Mouse (Mus musculus): ENCODE results near the gene Ssh3. TPM values are rescaled to one million over a fixed set of nuclear protein-coding genes. Genes with fewer than 3 reads are reported as not detected.

Ssh3 gene
- 10 to 100 TPM; 52.3 to 58.2 TPM for total RNA-seq (2021)

DNA sequence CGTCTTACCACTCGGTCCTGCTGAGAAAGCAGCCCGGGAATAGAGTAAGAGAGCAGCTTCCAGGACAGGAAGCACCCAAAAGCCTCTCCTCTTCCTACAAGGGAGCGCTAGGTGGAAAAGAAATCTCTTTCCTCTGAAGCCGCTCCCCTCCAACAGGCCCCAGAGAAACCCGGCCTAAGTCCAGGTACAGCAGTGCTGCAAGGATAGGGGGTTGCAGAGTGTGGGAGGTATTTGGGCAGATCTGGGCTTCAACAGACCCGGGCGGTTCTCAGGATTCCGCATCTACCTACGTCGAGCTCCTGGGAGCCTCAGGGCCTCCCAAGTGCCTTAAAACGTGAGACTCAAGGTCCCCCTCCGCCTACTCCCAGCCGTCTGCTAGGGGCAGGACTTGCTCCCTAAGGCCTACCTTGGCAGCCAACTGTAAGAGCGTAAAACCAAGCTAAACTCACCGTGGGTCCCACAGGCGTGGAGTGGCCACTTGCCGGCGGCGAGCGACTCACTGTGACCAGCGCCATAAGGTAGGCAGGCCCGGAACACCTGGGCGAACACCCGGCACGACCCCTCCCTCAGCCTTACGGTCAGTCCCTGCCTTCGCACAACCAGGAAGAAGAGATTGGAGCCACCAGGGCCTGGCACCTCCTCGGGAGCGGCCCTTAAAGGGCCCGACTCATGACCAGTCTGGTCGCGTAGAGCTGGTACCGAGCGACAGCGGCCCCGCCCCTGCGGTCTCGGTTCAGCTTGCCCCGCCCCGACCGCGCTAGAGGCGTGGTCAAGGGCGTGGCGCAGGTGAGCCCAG, at the start of gene Ssh3:
TSS of gene Ssh3 (minus strand) at position 615 of the 796 bp plus-strand sequence.
- peak; percentile 73 to 77 for DNase-seq (ENCODE audit: low spot score in 2 of 2)
- intact Hi-C loops (cut with DNase I): loop anchor here (1.0 kb wide), 1 partner anchor 15 kb away; the partner anchor contains the start of gene Ankrd13d

DNA sequence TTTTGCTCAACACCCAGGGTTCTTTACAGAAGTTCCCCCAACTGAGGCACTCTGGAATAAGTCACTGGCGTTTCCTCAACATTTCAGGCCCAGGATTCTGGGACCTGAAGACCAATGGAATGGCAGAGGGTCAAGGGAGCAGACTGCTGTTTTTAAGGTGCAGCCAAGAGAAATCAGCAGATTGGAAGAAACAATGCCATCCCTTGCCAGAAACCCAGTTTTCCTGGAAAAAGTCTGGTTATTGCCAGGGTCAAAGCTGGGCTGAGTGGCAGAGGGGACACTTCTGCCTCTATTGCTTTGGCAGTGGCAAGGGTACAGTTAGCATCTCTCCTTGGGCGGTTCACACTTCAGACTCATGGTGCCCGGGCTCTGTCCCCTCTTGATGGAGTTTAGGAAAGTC, 48.2 kb upstream of the Ssh3 start:
- intact Hi-C loops (cut with DNase I): no loop called here
- no peak for DNase-seq (ENCODE audit: low spot score in 2 of 2)

DNA sequence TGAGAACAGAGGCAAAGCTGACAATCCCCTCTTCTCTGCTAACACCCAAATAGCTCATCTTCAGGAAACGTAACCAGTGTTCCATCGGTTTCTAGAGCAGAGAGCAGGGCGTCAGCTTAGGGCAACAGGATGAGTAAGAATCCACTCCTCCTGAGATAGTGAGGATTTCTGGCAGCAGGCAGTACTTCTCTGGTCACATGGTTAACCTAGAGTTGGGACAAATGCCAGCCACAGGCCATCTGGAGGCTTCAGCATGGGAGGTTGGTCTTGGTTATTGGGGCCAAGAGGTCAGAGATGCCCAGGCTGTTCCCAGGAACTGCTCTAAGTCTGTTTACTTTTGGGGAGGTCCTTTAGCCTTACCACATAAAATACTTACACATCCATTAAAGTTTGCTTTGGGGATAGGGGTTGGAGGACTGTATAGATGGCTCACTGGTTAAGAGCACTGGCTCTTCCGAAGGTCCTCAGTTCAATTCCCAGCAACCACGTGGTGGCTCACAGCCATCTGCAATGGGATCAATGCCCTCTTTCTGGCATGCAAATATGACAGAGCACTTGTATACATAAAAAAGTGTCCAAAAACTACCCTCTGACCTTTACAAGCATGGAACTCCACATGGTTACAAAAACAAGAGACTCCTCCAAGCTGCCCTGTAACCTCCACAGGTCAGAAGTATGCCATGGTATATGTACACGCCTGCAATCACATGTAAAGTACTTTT, 46.4 kb upstream of the Ssh3 start:
- DNase-seq (ENCODE audit: low spot score in 2 of 2): no peak
- intact Hi-C loops (cut with DNase I): no loop called here

DNA sequence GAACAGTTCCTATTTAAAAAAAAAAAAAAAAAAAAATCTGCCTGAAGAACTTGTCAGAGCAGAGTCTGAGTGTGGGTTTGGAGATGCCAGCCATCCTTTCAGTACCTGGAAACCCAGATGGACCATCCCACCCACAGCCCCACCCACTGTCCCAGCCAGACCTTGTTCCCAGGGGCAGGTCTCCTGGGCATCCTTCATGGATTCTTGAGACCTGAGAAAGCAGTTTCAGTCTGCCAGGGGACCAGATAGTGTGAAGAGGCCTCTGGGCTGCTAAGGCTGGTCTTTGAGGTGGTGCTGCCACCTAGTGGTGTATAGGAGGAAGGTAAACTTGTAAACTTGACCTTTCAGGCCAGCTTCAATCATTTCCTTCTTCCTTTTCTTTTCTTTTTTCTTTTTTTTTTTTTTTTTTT, 40.8 kb upstream of the Ssh3 start:
- intact Hi-C loops (cut with DNase I): loop anchor here (1.0 to 10.0 kb wide), 2 partner anchors 52 to 295 kb away; partner anchors contain the start of gene Ndufv1

DNA sequence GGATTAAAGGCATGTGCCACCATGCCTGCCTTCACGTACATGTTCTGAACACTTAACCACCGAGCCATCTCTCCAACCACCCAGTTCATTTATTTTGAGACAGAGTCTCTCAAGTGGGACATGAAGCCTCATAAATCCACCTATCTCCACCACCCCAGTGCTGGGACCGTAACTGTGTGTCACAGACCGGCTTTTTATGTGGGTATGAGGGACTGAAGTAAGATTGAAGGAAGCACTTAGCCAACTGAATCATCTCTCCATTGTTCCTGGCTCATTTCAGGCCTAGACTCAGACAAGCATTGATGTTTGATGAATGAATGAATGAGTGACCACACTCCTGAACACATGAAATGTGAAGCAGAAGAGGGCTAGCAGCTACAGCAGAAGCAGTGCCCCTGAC, 40.3 kb upstream of the Ssh3 start:
- intact Hi-C loops (cut with DNase I): loop anchor here (10.0 kb wide), 1 partner anchor 295 kb away; the partner anchor contains the start of gene Ndufv1
- no peak for DNase-seq (ENCODE audit: low spot score in 2 of 2)

More for the DNA sequence above, 40.8 kb upstream of the Ssh3 start:
- peak; percentile 55 to 59 for DNase-seq (ENCODE audit: low spot score in 2 of 2)

DNA sequence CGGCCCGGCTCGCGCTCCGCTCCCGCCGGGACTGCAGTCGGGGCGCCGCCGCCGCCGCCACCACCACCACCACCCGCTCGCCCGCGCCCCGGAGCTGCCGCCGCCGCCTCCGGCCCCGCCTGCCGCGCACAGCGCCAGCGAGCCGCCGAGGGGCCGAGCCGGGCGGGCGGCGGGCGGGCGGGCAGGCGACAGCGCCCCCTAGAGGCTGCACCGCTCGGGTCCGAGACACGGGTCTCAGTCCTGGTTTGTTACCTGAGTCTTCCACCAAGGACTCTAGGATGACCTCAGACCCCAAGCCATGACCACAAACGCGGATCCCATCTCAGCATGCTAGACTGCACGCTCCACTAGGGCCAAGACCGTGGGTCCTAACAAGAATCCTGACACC, 37.2 kb upstream of the Ssh3 start, which contains the start of gene Grk2:
TSS of gene Grk2 (minus strand) at position 33 of the 388 bp plus-strand sequence.
- intact Hi-C loops (cut with DNase I): loop anchor here (1.0 to 10.0 kb wide), 2 partner anchors 49 to 291 kb away; partner anchors contain the start of gene Ndufv1

DNA sequence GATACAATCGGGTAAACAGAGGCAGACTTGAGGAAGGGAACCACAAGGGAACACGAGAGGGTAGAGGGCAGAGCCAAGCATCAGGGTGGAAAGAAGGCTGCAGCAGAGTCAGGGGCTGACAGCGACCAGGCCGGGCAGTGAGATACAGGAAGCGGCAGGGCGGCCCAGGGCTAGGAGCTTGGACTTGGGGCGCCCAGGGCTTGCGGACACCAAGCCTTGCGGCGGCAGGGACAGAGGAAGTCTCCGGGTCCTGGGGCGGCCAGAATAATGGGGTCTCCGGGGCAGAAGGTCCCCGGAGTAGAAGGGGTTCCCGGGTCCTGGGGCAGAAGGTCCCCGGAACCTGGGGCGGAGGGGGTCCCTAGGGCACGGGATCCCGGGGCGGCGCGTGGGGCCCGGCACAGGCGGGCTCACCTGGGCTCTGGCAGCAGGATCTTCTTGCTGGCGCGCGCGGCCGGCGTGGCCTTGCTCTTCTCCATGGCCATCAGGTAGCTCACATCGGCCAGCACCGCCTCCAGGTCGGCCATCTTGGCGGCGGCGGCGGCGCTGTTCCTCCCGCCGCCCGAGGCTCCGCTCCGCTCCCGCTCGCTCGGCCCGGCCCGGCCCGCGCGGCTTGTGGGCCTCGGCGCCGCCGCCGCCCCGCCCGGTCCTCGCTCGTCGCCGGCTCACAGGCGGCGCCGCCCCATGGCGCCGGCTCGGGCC, 36.7 kb upstream of the Ssh3 start:
- DNase-seq (ENCODE audit: low spot score in 2 of 2): peak in 1 of 2 experiments; percentile 40
- intact Hi-C loops (cut with DNase I): loop anchor here (1.0 to 10.0 kb wide), 2 partner anchors 48 to 291 kb away; partner anchors contain the start of gene Ndufv1

More for the DNA sequence above, 37.2 kb upstream of the Ssh3 start, which contains the start of gene Grk2:
- peak; percentile 73 for DNase-seq (ENCODE audit: low spot score in 2 of 2)

DNA sequence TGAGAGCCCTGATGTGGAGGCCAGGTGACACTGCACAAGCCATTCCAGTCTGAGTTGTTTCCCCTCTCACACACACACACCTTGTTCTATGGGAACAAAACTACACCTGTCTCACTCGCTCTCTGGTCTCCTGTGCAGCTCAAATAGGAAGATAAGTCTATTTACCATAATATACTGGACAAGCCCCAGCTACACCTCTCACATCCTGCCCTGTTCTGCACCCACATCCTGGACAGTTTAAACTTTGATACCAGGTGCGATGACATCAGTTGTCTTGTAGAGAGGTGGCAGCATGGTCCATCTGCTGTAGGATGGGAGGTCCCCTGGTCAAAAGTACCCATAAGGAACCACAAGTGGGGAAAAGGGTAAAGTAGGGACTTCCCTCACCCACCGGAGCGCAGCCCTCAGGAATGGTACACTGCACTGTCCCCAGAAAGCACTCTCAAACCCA, 35.9 kb upstream of the Ssh3 start:
- intact Hi-C loops (cut with DNase I): loop anchor here (10.0 kb wide), 1 partner anchor 290 kb away; the partner anchor contains the start of gene Ndufv1
- no peak for DNase-seq (ENCODE audit: low spot score in 2 of 2)

DNA sequence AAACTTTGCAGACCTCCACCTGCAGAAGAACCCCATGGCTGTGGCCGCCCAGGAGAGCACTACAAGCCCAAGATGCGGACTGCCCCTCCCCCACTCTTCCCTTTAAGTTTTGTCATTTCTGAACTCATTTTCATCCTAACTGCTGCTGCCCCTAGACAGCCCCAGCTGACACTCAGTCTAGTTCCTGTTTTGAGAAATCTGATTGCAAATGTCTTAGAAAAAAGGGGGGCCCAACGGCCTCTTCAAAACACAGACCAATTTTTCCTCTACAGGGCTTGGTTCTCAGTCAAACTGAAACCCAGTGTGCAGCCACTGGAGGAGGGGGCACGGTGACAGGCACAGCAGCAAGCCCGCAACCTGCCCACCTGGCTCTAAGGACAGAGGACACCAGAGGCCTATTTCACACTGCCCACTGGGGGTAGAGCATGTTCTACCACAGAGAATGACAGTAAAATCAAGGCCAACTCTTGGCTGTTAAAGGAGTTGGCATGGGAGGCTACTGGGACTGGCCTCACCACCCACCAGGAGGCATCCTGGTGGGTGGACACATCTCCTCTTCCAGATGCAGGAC, 35.4 kb upstream of the Ssh3 start:
- no peak for DNase-seq (ENCODE audit: low spot score in 2 of 2)
- intact Hi-C loops (cut with DNase I): loop anchor here (10.0 kb wide), 1 partner anchor 290 kb away; the partner anchor contains the start of gene Ndufv1

DNA sequence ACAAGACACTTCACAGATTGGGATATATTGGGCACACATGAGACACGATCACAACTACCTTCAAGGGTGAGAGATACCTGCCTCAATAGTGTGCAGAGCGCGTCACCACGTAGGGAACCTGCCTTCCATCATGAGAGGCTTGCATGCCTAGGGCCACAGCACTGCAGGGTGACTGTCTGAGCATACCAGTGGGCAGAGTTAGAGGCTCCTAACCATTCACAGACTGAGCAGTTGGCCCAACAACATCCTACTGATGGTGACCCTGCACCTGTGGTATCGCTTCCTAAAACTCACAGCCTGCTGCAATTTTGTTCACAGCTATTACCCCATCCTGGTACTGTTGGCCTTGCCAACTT, 34.6 kb upstream of the Ssh3 start:
- no peak for DNase-seq (ENCODE audit: low spot score in 2 of 2)

DNA sequence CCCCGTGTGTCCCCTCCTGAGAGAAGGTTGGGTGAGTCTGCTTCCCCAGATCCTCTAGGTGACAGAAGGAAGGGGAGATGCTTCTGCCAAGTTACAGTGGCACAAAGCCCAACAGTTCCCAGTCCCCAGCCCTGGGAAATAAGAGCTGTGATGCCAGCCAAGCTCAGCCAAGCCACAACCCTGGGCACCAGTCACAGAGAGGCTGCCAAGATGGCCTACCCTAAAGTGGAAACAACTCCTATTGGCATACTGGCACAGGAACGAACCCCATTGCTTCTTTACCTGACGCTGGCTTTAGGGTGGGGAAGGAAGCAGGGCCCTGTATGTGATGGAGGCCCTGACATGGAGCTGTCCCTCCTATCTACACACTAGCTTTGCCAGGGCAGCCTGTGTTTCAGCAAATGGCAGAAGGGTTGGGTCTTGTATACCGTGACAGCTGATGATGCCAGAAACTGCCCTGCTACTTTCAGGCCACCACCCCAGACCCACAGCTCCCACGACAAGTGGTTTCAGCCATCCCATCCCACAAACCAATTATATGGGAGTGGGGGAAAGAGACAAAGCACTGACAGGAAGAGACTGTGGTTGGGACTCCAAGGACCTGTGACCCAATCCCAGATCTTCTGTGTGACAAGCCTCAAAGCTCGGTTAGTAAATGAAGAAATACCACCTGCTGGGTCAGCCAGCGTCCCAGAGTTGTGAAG, 34.1 kb upstream of the Ssh3 start:
- DNase-seq (ENCODE audit: low spot score in 2 of 2): peak; percentile 44 to 60
- intact Hi-C loops (cut with DNase I): loop anchor here (1.0 to 10.0 kb wide), 2 partner anchors 20 to 288 kb away; partner anchors contain the start of genes Ankrd13d and Ndufv1

More for the DNA sequence above, 34.6 kb upstream of the Ssh3 start:
- intact Hi-C loops (cut with DNase I): loop anchor here (1.0 to 10.0 kb wide), 2 partner anchors 20 to 289 kb away; partner anchors contain the start of genes Ankrd13d and Ndufv1

DNA sequence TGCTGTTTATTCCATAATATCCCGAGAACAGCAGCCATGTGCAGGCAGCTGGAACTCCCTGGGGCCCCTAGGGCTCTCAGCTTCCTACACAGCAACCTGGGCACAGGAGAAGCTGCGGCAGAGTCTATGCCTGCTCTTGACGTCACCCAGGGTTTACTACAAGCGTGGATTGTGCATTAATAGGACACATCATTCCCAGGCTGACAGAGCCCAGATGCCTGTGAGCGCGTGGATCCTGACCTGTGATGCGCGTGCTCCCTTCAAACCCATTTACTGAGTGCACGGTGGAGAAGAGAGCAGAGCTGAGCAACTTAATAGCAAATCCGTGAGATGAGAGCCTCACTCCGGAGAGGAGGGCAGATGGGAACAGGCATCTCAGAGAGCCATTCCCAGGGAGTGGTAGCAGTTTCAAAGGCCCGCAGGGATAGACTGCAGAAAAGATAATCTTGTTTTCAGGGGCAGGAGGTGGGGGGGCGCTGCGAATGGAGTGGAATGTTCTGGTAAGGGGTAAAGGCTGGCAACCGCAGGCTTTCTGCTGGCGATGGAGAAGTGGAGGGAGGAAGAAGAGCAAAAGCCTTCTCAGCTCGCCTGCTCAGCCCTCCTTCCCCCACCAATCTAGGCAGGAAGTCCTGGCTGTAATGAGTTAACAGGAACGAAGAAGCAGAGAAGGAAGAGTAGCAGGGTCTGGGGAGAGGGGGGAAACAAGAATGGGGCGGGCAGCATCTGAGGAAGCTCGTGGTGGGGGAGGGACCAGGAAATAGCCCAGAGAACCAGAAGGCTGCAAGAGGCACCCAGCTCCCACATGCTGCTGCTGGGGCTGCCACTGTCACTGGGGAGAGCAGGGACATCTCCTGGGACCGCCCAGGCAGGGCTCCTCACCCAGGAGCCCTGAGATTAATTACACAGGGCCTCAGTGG, 33.0 kb upstream of the Ssh3 start:
- intact Hi-C loops (cut with DNase I): loop anchor here (10.0 kb wide), 1 partner anchor 287 kb away; the partner anchor contains the start of gene Ndufv1

DNA sequence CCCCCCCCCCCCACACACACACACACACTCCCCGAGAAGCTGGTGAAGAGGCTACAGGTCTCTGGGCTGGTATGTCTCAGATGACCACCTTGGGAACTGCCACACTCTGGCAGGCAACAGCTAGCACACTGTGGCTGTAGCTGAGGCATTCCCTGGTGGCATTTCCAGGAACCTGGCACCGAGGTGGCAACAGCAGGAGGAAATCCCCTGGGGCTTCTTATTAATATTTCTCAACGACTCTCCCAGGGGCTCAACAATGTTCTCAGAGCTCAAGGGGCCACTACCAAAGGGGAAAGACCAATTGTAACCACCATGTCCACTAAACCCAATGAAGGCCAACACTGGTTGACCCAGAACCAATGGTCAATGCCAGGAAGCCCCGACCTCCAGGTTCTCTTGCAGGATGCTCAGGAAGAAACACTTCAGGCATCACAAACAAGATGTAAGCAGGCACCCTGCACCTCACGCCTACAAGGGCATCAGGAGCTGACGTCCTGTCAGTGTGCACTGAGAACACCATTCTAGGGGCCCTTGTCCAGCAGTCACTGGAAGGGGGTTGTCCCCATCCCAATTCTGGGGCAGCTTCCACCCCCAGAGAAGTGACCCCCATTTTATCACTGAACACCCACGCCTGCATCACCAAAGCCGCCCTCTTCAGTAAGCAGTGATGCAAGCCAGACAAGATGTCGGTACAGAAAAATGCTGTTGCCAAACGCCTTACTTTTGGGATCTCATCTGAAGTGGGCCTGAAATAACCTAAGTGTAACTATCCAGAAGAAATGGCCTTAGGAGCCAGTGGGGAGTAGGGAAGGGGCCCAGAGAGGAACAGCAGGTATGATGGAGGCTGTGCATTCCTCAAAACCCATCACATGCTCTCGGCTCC, 32.1 kb upstream of the Ssh3 start:
- DNase-seq (ENCODE audit: low spot score in 2 of 2): no peak
- intact Hi-C loops (cut with DNase I): loop anchor here (10.0 kb wide), 1 partner anchor 286 kb away; the partner anchor contains the start of gene Ndufv1

More for the DNA sequence above, 33.0 kb upstream of the Ssh3 start:
- DNase-seq (ENCODE audit: low spot score in 2 of 2): peak; percentile 51 to 68

DNA sequence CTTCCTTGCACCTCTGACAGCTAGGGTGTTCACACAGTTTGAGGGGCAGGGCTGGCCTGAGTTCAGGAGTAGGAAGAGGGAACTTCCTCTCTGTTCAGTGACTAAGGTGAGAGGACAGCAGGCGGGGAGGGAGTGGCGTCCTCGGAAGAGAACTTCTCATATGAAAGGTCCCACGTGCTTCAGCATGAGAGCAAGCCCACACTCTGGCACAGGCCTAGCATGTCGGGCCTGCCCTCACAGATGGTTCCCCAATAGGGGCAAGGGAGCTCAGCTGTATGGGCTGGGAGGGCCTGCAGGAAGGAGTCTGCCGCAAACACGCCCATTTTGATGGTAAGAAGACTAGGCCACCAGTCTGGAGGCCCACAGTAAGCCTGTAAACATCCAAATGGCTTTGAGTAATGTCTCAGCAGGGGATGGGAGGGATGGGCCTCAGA, 31.3 kb upstream of the Ssh3 start:
- intact Hi-C loops (cut with DNase I): loop anchor here (10.0 kb wide), 1 partner anchor 285 kb away; the partner anchor contains the start of gene Ndufv1
- DNase-seq (ENCODE audit: low spot score in 2 of 2): peak in 1 of 2 experiments; percentile 59

DNA sequence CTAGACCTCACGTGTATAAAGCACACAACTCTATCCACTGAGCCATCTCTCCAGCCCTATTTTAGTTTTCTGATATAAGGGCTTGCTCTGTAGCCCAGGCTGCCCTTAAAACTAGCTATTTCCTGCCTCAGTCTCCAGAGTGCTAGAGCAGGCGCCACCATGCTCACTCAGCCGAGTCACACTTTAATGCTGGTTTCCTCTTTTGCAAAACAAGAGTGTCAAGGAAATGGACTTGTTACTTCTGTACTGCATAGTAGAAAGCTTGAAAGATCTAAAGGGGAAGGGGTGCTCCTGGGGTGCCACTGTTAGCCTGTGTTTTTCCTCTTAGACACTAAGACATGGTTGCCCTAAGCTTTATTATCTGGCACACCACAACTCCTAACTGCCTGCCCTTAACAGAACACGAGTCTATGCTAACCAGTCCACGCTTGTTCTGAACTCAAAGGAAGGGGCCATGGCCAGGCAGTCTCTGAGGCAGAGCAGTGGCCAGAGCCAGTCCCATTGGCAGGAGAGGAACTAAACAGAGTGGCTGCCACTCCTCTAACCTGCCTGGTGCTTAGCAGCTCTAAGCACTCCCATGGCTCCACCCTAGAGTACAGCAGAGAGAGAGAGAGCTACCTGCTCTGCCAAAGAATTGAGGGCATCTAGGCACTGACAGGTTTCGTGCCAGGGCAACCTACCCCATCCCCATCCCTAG, 30.7 kb upstream of the Ssh3 start:
- DNase-seq (ENCODE audit: low spot score in 2 of 2): no peak
- intact Hi-C loops (cut with DNase I): loop anchor here (10.0 kb wide), 1 partner anchor 285 kb away; the partner anchor contains the start of gene Ndufv1

All from left cerebral cortex, postnatal 25 days (tissue).